Mouse (Mus musculus): ENCODE results near the gene Draxin. TPM values are rescaled to one million over a fixed set of nuclear protein-coding genes. Genes with fewer than 3 reads are reported as not detected.

Gene Draxin
- polyA plus RNA-seq (2015; fragmentation: Nextera tagmentation; extraction: Ambion mirVana): 0.02 TPM in 1 of 2 replicates, not detected in the other

GRCm38 (mm10) chr4:148130561-148131413 is at the start of gene Draxin:
Draxin (minus strand) TSS chr4:148130698.

GRCm38 (mm10) chr4:148160436-148161390 is 30.2 kb upstream of the Draxin start, which contains the start of the genes Fbxo44 and Fbxo2:
Fbxo44 (minus strand) TSS chr4:148160482.
Fbxo2 (plus strand) TSS chr4:148160621.

DNA sequence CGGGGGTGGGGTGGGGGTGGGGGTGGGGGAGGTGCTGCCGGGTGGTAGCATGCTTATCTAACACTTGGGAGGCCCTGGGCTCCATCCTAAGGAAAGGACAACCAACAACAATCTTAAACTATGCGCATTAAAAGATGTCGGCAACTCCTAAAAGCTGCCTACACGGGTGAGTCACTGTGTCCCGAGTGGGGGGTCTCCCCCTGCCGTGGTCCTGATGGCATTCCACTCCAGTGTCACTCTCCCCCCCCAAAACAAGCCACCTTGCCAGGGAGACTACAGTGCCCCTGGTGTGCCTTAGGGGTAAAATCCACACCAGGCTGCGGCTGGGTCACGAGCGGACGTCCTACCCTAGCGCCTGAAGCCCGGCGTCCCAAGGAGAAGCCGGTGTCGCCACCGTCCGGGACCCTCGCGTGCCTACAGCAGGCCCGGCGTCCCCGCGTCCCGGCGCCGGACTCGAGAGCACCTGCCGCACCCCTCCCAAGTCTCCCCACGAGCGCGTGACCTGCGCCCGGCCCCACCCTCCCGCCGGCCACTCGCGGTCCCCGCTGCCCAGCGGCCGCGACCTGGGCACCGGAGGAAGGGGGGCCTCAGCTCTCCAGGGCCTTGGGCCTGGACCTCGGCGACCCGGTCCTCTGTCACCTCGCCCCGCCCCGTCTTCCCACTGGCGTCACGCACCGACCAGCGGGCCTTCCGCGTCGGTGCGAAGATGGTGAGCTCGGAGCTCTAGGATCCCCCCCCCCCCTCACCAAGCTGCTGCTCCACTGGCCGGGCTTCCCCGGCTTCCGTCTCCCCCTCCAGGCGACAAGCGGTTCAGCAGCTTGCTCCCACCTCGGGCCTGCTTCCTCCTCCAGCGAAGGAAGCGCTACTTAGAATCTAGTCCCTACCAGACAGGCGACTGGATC is 21.0 kb upstream of the Draxin start, which contains the start of gene Fbxo6:
Gene Fbxo6 (minus strand): TSS at position 874 of the 902 bp plus-strand sequence.

GRCm38 (mm10) chr4:148130133-148130532 is 365 bp downstream of the Draxin start, which contains the start of gene Mad2l2:
Mad2l2 (plus strand) TSS chr4:148130384.

GRCm38 (mm10) chr4:148087907-148088527 is 42.5 kb downstream of the Draxin start, which contains the start of gene Agtrap:
Agtrap (minus strand) TSS chr4:148088031.

Other genes starting within 250 kb of the Draxin start
- 13.5 and 16.2 TPM in 2 replicates for gene Mfn2, start 226.0 kb downstream of the Draxin start, polyA plus RNA-seq (2015; fragmentation: Nextera tagmentation; extraction: Ambion mirVana)
- gene Plod1, start 193.9 kb downstream of the Draxin start, polyA plus RNA-seq (2015; fragmentation: Nextera tagmentation; extraction: Ambion mirVana): 14.1 and 19.1 TPM in 2 replicates
- 11.2 and 12.5 TPM in 2 replicates for gene 2510039O18Rik, start 189.8 kb downstream of the Draxin start, polyA plus RNA-seq (2015; fragmentation: Nextera tagmentation; extraction: Ambion mirVana)
- gene Nppb, start 144.9 kb downstream of the Draxin start, polyA plus RNA-seq (2015; fragmentation: Nextera tagmentation; extraction: Ambion mirVana): 0.28 TPM in 1 of 2 replicates, not detected in the other
- 0.41 and 0.42 TPM in 2 replicates for gene Nppa, start 130.0 kb downstream of the Draxin start, polyA plus RNA-seq (2015; fragmentation: Nextera tagmentation; extraction: Ambion mirVana)
- gene Clcn6, start 91.9 kb downstream of the Draxin start, polyA plus RNA-seq (2015; fragmentation: Nextera tagmentation; extraction: Ambion mirVana): 1.3 and 1.4 TPM in 2 replicates
- 6.4 and 8.6 TPM in 2 replicates for gene Mthfr, start 91.6 kb downstream of the Draxin start, polyA plus RNA-seq (2015; fragmentation: Nextera tagmentation; extraction: Ambion mirVana)
- gene Agtrap, start 42.7 kb downstream of the Draxin start, polyA plus RNA-seq (2015; fragmentation: Nextera tagmentation; extraction: Ambion mirVana): 12.8 and 18.7 TPM in 2 replicates
- 28.9 and 30.4 TPM in 2 replicates for gene Mad2l2, start 314 bp downstream of the Draxin start, polyA plus RNA-seq (2015; fragmentation: Nextera tagmentation; extraction: Ambion mirVana)
- 18.5 and 20.4 TPM in 2 replicates for gene Fbxo6, start 21.4 kb upstream of the Draxin start, polyA plus RNA-seq (2015; fragmentation: Nextera tagmentation; extraction: Ambion mirVana)
- gene Fbxo44, start 29.8 kb upstream of the Draxin start, polyA plus RNA-seq (2015; fragmentation: Nextera tagmentation; extraction: Ambion mirVana): 1.3 and 1.4 TPM in 2 replicates
- 0.12 TPM in 1 of 2 replicates, not detected in the other for gene Fbxo2, start 29.9 kb upstream of the Draxin start, polyA plus RNA-seq (2015; fragmentation: Nextera tagmentation; extraction: Ambion mirVana)
- gene Disp3, start 157.3 kb upstream of the Draxin start, polyA plus RNA-seq (2015; fragmentation: Nextera tagmentation; extraction: Ambion mirVana): 0.02 and 0.11 TPM in 2 replicates